Mouse (Mus musculus): ENCODE measurements at regions not wholly inside any gene's neighbourhood (a gene's known extent, or its start where the extent isn't known, plus 50 kb on each side); places are given as distances from the start of the nearest gene placed in this dataset.

GRCm38 (mm10) chr7:75390162-75390561, 65.2 kb upstream of the Akap13 start:
- TF ChIP-seq CTCF (IDR thresholded peaks at IDR 0.05; ENCODE audit: extremely low read depth, insufficient read depth, low read length) (no peak), POLR2A (IDR thresholded peaks at IDR 0.05; ENCODE audit: extremely low read depth, insufficient read depth, low read length) (no peak)
